Mouse (Mus musculus) layer of hippocampus, postnatal 36 days (tissue): ENCODE data around the gene H2afz. TPM values are rescaled to one million over a fixed set of nuclear protein-coding genes. Genes with fewer than 3 reads are reported as not detected.

Source experiments
- total RNA-seq, 2 experiments: library from RNA; stranded (reverse); gene quantifications; 2 replicates each; pipeline ENCODE4 v1.2.3; 2021

The H2afz gene
- total RNA-seq, 2 experiments from 2014 or later: 135 to 151 TPM

Other genes starting within 250 kb of the H2afz start
- 10 to 100 TPM in 1 of 2 experiments, 1 to 10 TPM in 1; 7.7 to 10.9 TPM for gene Ddit4l, start 242.9 kb upstream of the H2afz start, total RNA-seq
- not detected for gene Gm21962, start 193.0 kb upstream of the H2afz start, total RNA-seq
- 10 to 100 TPM; 52.1 to 53.8 TPM for gene Dnajb14, start 3.2 kb downstream of the H2afz start, total RNA-seq
- gene Lamtor3, start 54.0 kb downstream of the H2afz start, total RNA-seq: 10 to 100 TPM; 64.8 to 65.3 TPM
- gene Dapp1, start 117.1 kb downstream of the H2afz start, total RNA-seq: 1 to 10 TPM; 4.4 to 7.0 TPM
- gene 1110002E22Rik, start 200.6 kb downstream of the H2afz start, total RNA-seq: 1 to 10 TPM; 1.7 to 2.5 TPM
- under 1 TPM in 1 of 2 experiments, not detected in 1; 0.30 TPM for gene Gm5105, start 202.9 kb downstream of the H2afz start, total RNA-seq